Mouse (Mus musculus): ENCODE data around the gene Tspan9. TPM values are rescaled to one million over a fixed set of nuclear protein-coding genes. Genes with fewer than 3 reads are reported as not detected.
A peak's percentile ranks its signal among the peaks of the same experiment; 100 is the strongest.

The Tspan9 gene
- polyA plus RNA-seq, 1 experiment from 2014 or later = 69.7 TPM

DNA sequence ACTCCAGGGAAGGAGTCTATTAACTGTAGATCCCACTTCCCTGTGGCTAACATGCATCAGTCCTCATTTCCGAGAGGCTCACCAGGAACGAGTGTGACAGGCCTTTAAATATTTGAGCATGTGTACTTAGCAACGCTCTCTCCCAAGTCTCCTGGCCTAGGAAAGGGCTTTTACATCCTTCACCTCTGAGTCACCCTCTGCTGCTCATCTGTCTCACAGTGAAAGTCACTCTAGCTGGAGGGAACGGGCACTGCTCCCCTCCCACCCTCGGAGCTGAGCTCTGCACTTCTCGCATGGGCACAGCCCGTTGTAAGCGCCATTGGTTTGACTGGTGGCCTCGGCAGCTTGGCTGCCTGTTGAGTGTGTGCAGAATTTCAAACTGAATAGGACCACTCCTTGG, 169.4 kb downstream of the Tspan9 start:
- no peak for DNase-seq (ENCODE audit: low spot score)

DNA sequence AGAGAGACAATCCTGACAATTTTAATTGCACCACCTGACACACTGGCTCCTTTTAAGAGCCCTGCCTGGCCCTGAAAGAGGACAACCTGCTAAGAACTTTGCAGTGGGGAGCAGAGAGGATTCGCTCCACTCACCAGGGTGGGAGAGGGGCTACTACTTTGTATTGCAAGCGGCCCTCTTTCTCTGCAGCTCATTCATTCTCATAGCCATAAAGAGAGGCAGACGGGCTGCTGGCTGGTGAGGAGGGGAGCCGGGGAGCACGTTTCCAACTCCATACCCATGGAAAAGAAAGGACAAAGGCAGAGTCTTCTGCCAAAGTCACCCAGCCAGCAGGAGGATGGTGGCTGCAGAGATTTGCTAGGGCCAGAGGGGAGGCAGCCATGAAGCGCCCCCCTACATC, 169.8 kb downstream of the Tspan9 start:
- Histone ChIP-seq H3K27ac (replicated peaks) (peak overlapping the region; percentile 55; the same call in 1 of the 2 replicates), H3K27me3 (replicated peaks; ENCODE audit: low read depth, poor library complexity, severe bottlenecking) (no peaks in the 10 kb centered on the region), H3K4me1 (peaks cover 40% of the 10 kb centered on the region), H3K4me3 (no peak overlapping the region), H3K9me3 (no peaks in the 10 kb centered on the region), H3K36me3 (replicated peaks) (peaks cover 5% of the 10 kb centered on the region; the same call in 1 of the 2 replicates)
- WGBS = 58% methylated on average over 6 of the region's 6 CpGs
- DNase-seq (ENCODE audit: low spot score) = no peak

More for the DNA sequence above, 169.4 kb downstream of the Tspan9 start:
- H3K27ac ChIP-seq (replicated peaks) = 0 out of 2 replicates have a peak overlapping the region, but pooled peaks have one; percentile 55
- peaks cover 5% of the 10 kb centered on the region; the same call in 1 of the 2 replicates for H3K36me3 ChIP-seq (replicated peaks)
- 64% methylated on average over 9 of the region's 9 CpGs for WGBS
- H3K9me3 ChIP-seq = no peaks in the 10 kb centered on the region
- H3K4me1 ChIP-seq = peaks cover 40% of the 10 kb centered on the region
- no peak overlapping the region for H3K4me3 ChIP-seq
- no peaks in the 10 kb centered on the region for H3K27me3 ChIP-seq (replicated peaks; ENCODE audit: low read depth, poor library complexity, severe bottlenecking)

GRCm38 (mm10) chr6:127971931-127972330, 171.5 kb downstream of the Tspan9 start:
- H3K4me1 ChIP-seq = peaks cover 44% of the 10 kb centered on the region
- WGBS = 73% methylated on average over 5 of the region's 5 CpGs
- no peak overlapping the region for H3K27ac ChIP-seq (replicated peaks)
- H3K9me3 ChIP-seq = no peaks in the 10 kb centered on the region
- no peak overlapping the region for H3K4me3 ChIP-seq
- no peaks in the 10 kb centered on the region for H3K27me3 ChIP-seq (replicated peaks; ENCODE audit: low read depth, poor library complexity, severe bottlenecking)
- DNase-seq (ENCODE audit: low spot score) = no peak
- H3K36me3 ChIP-seq (replicated peaks) = peaks cover 5% of the 10 kb centered on the region; the same call in 1 of the 2 replicates

DNA sequence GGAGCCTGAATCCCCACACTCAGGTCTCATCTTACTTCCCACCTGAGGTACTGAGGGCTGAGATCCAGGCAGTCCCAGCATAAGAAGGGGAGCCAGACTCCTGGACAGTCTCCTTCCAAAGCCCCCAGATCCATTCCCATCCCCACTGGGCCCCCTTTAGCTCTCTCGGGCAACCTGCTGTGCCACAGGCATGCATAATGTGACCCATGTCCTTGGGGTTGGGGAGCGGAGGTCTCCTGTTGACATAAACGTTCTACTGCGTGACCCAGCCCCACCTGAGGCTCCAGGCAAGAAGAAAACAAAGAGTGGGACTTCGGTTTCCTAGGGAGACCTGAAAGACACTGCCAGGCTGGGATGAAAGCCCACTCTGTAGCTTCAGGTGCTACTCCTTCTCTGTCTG, 172.5 kb downstream of the Tspan9 start:
- no peak overlapping the region for H3K4me3 ChIP-seq
- no peak overlapping the region for H3K27ac ChIP-seq (replicated peaks)
- no peak for DNase-seq (ENCODE audit: low spot score)
- no peaks in the 10 kb centered on the region for H3K27me3 ChIP-seq (replicated peaks; ENCODE audit: low read depth, poor library complexity, severe bottlenecking)
- H3K4me1 ChIP-seq = peaks cover 52% of the 10 kb centered on the region
- 46% methylated on average over 5 of the region's 5 CpGs for WGBS
- no peaks in the 10 kb centered on the region for H3K9me3 ChIP-seq
- H3K36me3 ChIP-seq (replicated peaks) = peaks cover 13% of the 10 kb centered on the region

DNA sequence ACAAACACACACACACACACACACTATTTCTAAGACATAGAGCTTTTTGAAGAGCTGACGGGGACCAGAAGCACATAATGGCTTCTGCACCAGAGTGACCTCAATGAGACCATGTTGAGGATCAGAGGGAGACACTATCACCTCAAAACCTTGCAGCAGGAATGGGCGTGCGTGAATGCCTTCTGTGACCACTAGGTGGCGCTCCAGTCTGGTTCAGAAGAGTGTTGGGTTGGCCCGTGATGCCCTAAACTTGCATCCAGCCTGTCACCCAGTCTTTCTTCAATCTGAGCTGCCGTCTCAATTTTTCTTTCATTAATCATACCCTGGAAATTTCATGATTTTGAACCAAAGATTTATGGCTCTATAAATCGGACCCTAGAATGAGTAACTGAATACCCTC, 173.3 kb downstream of the Tspan9 start:
- Histone ChIP-seq H3K9me3 (no peaks in the 10 kb centered on the region), H3K4me1 (peaks cover 47% of the 10 kb centered on the region), H3K36me3 (replicated peaks) (peaks cover 20% of the 10 kb centered on the region), H3K27ac (replicated peaks) (no peak overlapping the region), H3K4me3 (no peak overlapping the region), H3K27me3 (replicated peaks; ENCODE audit: low read depth, poor library complexity, severe bottlenecking) (no peaks in the 10 kb centered on the region)
- DNase-seq (ENCODE audit: low spot score) = peak; percentile 84
- 8% methylated on average over 7 of the region's 7 CpGs for WGBS

DNA sequence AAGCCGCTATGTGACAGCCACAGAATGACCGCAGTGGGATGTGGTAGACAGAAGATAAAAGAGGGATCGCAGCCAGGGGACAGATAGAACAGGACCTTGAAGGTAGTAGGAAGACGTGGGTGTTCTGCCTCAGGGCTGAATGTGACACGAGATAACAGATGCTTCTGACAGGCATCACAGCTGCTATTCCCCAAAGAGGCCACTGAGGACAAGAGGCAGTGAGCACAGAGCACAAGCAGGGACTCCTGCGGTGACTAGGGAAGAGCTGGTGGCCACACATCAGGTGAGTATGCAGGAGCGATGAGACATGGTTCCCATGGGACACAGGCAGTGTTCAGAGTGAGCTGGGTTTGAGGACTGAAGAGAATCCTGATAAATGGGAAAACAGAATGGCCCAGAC, 173.7 kb downstream of the Tspan9 start:
- Histone ChIP-seq H3K27me3 (replicated peaks; ENCODE audit: low read depth, poor library complexity, severe bottlenecking) (no peaks in the 10 kb centered on the region), H3K4me1 (peaks cover 44% of the 10 kb centered on the region), H3K27ac (replicated peaks) (no peak overlapping the region), H3K9me3 (no peaks in the 10 kb centered on the region), H3K4me3 (no peak overlapping the region), H3K36me3 (replicated peaks) (peaks cover 22% of the 10 kb centered on the region)
- no peak for DNase-seq (ENCODE audit: low spot score)
- WGBS = 72% methylated on average over 7 of the region's 7 CpGs

DNA sequence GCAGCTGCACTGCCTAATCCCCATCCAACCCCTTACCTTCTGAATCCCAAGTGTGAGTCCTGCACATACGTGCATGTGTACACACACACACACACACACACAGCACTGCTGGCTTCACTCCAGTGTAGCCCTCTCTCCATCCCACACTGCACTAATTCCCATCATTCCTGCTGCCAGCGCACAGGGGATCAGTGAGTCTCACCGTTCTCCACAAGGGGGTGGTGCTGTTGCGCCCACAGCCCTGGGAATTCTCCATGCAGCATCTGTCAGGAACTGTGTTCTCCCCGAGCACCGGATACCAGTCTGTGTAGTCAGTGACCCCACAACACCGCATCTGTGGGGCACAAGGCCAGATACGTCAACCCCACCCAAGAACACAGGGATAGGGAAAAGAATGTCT, 177.9 kb downstream of the Tspan9 start:
- peaks cover 13% of the 10 kb centered on the region for H3K4me1 ChIP-seq
- no peak overlapping the region for H3K27ac ChIP-seq (replicated peaks)
- H3K9me3 ChIP-seq = no peaks in the 10 kb centered on the region
- no peaks in the 10 kb centered on the region for H3K27me3 ChIP-seq (replicated peaks; ENCODE audit: low read depth, poor library complexity, severe bottlenecking)
- WGBS = 46% methylated on average over 8 of the region's 8 CpGs
- peak; percentile 42 for DNase-seq (ENCODE audit: low spot score)
- no peak overlapping the region for H3K4me3 ChIP-seq
- peaks cover 50% of the 10 kb centered on the region for H3K36me3 ChIP-seq (replicated peaks)

DNA sequence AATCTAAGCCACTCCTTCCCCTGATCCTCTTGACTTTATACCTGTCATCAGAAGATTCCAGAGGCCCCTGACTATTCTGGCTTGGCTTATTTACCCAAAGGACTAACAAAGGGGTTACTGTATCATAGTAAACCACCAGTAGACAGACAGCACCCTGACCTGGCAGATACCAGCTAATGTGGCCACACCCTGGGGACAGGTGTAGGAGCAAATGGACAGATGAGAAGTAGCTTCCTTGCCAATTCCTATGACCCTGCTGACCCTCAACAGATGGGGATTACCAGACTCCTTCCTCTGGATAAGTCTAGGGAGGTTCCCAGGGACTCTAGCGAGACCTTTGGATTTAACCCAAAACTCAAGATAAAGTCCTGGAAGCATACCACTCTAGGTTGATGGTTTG, 183.2 kb downstream of the Tspan9 start:
- WGBS = 94% methylated on average over 1 of the region's 1 CpGs
- Histone ChIP-seq H3K27ac (replicated peaks) (no peak overlapping the region), H3K4me1 (peaks cover 3% of the 10 kb centered on the region; the same call in 1 of the 2 replicates), H3K27me3 (replicated peaks; ENCODE audit: low read depth, poor library complexity, severe bottlenecking) (no peaks in the 10 kb centered on the region), H3K36me3 (replicated peaks) (peaks cover 36% of the 10 kb centered on the region), H3K9me3 (no peaks in the 10 kb centered on the region), H3K4me3 (no peak overlapping the region)
- no peak for DNase-seq (ENCODE audit: low spot score)

DNA sequence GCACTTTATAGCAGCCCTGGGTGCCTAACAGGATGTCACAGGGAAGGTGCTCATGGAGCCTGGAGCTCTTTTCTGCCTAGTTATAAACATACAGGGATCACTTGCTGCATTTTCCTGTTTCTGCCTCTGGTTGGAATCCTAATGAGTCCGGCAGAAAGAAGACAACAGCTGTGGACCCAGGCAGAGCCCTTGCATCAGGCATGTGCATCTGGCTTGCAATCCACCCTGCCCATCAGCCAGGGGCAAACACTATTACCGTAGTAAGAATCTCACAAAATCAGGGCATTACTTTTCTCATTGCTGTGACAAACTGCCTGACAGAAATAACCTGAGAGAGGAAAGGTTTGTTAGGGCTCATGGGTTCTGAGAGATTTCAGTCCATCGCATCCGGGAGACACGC, 187.2 kb downstream of the Tspan9 start:
- H3K27me3 ChIP-seq (replicated peaks; ENCODE audit: low read depth, poor library complexity, severe bottlenecking) = no peaks in the 10 kb centered on the region
- H3K4me3 ChIP-seq = no peak overlapping the region
- 84% methylated on average over 5 of the region's 5 CpGs for WGBS
- H3K9me3 ChIP-seq = no peaks in the 10 kb centered on the region
- H3K4me1 ChIP-seq = peaks cover 3% of the 10 kb centered on the region; the same call in 1 of the 2 replicates
- H3K27ac ChIP-seq (replicated peaks) = no peak overlapping the region
- DNase-seq (ENCODE audit: low spot score) = no peak
- no peaks in the 10 kb centered on the region for H3K36me3 ChIP-seq (replicated peaks)

DNA sequence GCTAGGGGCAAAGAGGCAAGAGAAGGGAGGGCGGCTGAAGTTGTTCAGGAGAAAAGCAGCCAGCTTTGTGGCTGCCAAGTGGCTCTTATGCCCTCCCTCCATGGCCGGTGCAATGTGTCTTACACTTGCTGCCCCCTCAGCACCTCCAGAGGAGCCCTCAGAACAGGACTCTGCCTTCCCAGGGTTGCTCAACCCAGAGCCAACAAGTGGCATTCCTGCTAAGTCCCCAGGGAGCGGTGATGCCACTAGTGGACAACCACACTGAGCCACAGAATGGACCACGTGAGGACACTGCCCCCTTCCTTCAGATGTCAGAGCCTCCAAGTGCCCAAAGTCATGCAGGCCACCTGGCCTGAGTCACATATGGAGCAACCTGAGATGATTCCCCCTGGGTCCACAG, 190.3 kb downstream of the Tspan9 start:
- no peak for DNase-seq (ENCODE audit: low spot score)
- WGBS = 84% methylated on average over 4 of the region's 4 CpGs
- no peak overlapping the region for H3K4me3 ChIP-seq
- peaks cover 3% of the 10 kb centered on the region; the same call in 1 of the 2 replicates for H3K4me1 ChIP-seq
- no peaks in the 10 kb centered on the region for H3K36me3 ChIP-seq (replicated peaks)
- no peak overlapping the region for H3K27ac ChIP-seq (replicated peaks)
- no peaks in the 10 kb centered on the region for H3K27me3 ChIP-seq (replicated peaks; ENCODE audit: low read depth, poor library complexity, severe bottlenecking)
- H3K9me3 ChIP-seq = no peaks in the 10 kb centered on the region

- Histone ChIP-seq H3K4me3 (no peak overlapping the region), H3K4me1 (no peaks in the 10 kb centered on the region), H3K27ac (replicated peaks) (no peak overlapping the region), H3K36me3 (replicated peaks) (no peaks in the 10 kb centered on the region), H3K9me3 (no peaks in the 10 kb centered on the region), H3K27me3 (replicated peaks; ENCODE audit: low read depth, poor library complexity, severe bottlenecking) (no peaks in the 10 kb centered on the region; the same call in 1 of the 2 replicates)
- 90% methylated on average over 7 of the region's 7 CpGs for WGBS
- no peak for DNase-seq (ENCODE audit: low spot score)
Measured at GRCm38 (mm10) chr6:127949885-127950284, 193.5 kb downstream of the Tspan9 start.

GRCm38 (mm10) chr6:127948656-127949055, 194.7 kb downstream of the Tspan9 start:
- DNase-seq (ENCODE audit: low spot score) = no peak
- WGBS = 83% methylated on average over 9 of the region's 9 CpGs
- H3K36me3 ChIP-seq (replicated peaks) = no peaks in the 10 kb centered on the region

GRCm38 (mm10) chr6:127945725-127946124, 197.7 kb downstream of the Tspan9 start:
- peak; percentile 83 for DNase-seq (ENCODE audit: low spot score)
- Histone ChIP-seq H3K27me3 (replicated peaks; ENCODE audit: low read depth, poor library complexity, severe bottlenecking) (peaks cover 5% of the 10 kb centered on the region; the same call in 1 of the 2 replicates), H3K4me1 (peaks cover 5% of the 10 kb centered on the region; the same call in 1 of the 2 replicates), H3K36me3 (replicated peaks) (no peaks in the 10 kb centered on the region), H3K4me3 (no peak overlapping the region), H3K27ac (replicated peaks) (no peak overlapping the region), H3K9me3 (no peaks in the 10 kb centered on the region)
- WGBS = 61% methylated on average over 9 of the region's 9 CpGs

More at GRCm38 (mm10) chr6:127948656-127949055, 194.7 kb downstream of the Tspan9 start:
- H3K4me1 ChIP-seq = no peaks in the 10 kb centered on the region
- peaks cover 5% of the 10 kb centered on the region; the same call in 1 of the 2 replicates for H3K27me3 ChIP-seq (replicated peaks; ENCODE audit: low read depth, poor library complexity, severe bottlenecking)
- no peak overlapping the region for H3K4me3 ChIP-seq
- H3K9me3 ChIP-seq = no peaks in the 10 kb centered on the region
- H3K27ac ChIP-seq (replicated peaks) = no peak overlapping the region

All from embryonic facial prominence, embryonic 10.5 days (tissue).